Mouse (Mus musculus): ENCODE results near the gene Zdhhc19. TPM values are rescaled to one million over a fixed set of nuclear protein-coding genes. Genes with fewer than 3 reads are reported as not detected.

Gene Zdhhc19
- total and polyA plus RNA-seq, 2 experiments from 2014 or later = not detected

DNA sequence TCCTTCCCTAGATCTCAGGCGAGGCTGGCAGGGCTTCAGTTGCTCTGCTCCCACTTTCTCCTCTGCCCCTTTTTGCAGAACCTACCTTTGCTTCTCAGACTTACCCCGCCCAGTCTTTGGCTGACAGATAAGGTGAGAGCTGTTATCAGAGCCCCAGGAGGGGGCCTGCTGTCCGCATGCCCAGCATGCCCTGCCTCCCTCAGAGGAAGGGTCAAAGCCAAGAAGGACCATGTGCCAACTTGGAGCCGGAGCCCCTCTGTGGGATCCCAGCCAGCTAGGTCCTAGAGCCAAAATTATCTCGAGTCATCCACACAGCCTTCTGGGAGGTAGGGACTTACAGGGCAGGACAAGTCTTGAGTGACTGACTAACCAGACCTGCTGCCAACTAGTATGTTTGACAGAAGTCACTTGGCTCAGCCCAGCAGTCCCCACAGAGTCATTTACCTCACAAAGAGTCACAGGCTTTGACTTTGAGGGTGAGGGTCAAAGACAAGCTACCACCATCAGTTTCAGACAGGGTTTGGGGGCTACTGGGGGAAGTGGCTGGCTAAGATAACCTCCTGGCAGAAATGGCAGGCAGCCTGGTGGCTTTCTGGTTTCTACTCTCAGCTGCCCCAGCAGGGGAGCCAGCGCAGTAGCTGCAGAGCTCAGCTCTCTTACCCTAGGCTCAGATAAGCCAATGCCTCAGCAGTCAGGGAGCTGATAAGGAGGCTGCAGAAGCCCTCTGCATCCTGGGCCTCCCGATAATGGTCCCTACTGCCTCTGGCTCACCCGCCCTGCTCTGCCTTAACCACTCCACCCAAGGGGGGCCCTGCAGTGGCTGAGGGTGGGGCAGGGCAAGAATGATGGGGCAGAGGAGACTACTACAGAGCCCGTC is 13.2 kb downstream of the Zdhhc19 start:
- TF ChIP-seq CTCF (IDR thresholded peaks at IDR 0.05; ENCODE audit: low read depth) = no peak
- H3K4me1 ChIP-seq (ENCODE audit: insufficient read depth) = no peaks in the 10 kb centered on the region

DNA sequence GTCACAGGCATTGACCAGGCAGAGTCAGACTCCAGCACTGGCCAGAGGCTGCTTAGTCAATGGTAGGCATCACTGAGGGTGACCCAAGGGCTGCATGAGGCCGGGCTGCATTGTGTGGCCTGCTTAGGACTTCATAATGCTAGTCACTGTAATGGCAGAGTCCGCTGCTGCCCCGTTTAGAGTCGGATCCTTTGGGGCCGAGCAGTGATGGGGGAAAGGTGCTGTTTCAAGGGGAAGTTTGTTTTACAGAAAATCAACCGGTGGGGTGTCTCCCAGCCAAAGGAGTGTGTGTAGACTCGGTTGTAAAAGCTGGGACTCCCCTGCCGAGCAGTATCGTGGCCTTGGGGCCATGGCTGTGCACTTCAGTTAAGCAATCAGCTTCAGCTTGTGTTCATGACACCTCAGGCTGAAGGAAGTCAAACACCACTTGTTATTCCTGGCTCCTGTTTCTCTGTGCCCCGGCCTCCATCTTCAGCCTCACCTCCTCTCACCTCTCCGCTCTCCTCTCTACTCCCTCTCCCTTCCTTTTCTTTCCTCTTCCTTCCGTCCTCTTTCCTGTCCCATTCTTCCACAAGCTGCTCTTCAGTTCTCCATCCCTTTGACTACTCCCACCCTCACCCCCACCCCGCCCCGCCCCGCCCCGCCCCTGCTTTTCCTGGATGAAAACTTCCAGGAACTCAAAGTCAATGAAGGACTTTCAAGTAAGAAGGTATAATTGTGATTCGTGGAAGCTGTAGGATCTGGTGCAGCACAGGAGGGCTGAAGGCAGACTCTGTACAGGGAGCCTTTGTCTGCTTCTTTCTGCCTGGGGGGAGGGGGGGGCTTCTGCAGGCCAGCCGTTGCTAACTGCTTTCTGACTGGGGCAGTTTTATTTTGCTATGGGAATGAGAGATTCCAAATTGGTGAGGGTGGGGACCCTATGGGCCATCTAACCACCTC is 14.6 kb downstream of the Zdhhc19 start:
- no peak for ATAC-seq
- no peak for DNase-seq
- Histone ChIP-seq H3K4me2 (ENCODE audit: low read depth) (no peak overlapping the region), H3K4me1 (ENCODE audit: insufficient read depth) (peaks cover 3% of the 10 kb centered on the region; the same call in 1 of the 2 replicates), H3K27ac (ENCODE audit: low read depth, low read length) (no peak overlapping the region), H3K9me3 (ENCODE audit: low read length) (no peaks in the 10 kb centered on the region), H3K4me3 (ENCODE audit: low read depth, low read length) (no peak overlapping the region), H3K36me3 (ENCODE audit: insufficient read depth) (no peaks in the 10 kb centered on the region), H3K27me3 (ENCODE audit: insufficient read depth, low read length) (no peaks in the 10 kb centered on the region), H3K9ac (no peak overlapping the region)
- 65% methylated on average over 18 of the region's 18 CpGs for WGBS
- TF ChIP-seq CTCF (IDR thresholded peaks at IDR 0.05; ENCODE audit: low read depth) = no peak

More for the DNA sequence above, 13.2 kb downstream of the Zdhhc19 start:
- Histone ChIP-seq H3K4me3 (ENCODE audit: low read depth, low read length) (no peak overlapping the region), H3K4me2 (ENCODE audit: low read depth) (no peak overlapping the region), H3K9ac (no peak overlapping the region), H3K9me3 (ENCODE audit: low read length) (no peaks in the 10 kb centered on the region), H3K27me3 (ENCODE audit: insufficient read depth, low read length) (no peaks in the 10 kb centered on the region), H3K36me3 (ENCODE audit: insufficient read depth) (no peaks in the 10 kb centered on the region), H3K27ac (ENCODE audit: low read depth, low read length) (0 out of 2 replicates have a peak overlapping the region, but pooled peaks have one; percentile 15)
- WGBS = 55% methylated on average over 9 of the region's 9 CpGs
- no peak for DNase-seq
- ATAC-seq = peak; percentile 42; the same call in 1 of the 2 replicates

DNA sequence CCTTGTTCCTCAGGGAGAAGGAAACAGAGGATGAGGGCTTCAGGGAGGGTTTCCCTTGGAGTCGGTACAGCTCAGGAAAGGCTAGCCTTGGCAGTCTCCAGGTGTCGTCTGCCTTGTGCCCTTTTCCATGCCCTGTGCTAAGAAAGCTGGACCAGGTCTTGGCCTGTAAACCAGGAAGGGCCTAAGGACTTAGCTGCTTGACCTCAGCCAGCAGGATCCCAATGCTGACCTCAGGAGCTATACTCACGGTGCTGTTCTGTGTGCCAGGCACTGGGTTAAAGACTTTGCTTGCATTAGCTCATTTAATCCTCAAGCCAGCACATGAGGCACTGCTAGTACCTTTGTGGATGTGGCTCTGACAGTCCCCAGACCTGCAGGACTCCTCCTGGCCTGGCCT is 15.3 kb downstream of the Zdhhc19 start:
- no peak for ATAC-seq
- WGBS = 70% methylated on average over 3 of the region's 3 CpGs
- Histone ChIP-seq H3K4me2 (ENCODE audit: low read depth) (no peak overlapping the region), H3K36me3 (ENCODE audit: insufficient read depth) (no peaks in the 10 kb centered on the region), H3K27ac (ENCODE audit: low read depth, low read length) (no peak overlapping the region), H3K9ac (no peak overlapping the region), H3K4me1 (ENCODE audit: insufficient read depth) (peaks cover 5% of the 10 kb centered on the region; the same call in 1 of the 2 replicates), H3K27me3 (ENCODE audit: insufficient read depth, low read length) (no peaks in the 10 kb centered on the region), H3K9me3 (ENCODE audit: low read length) (no peaks in the 10 kb centered on the region), H3K4me3 (ENCODE audit: low read depth, low read length) (no peak overlapping the region)
- no peak for DNase-seq
- no peak for TF ChIP-seq CTCF (IDR thresholded peaks at IDR 0.05; ENCODE audit: low read depth)

DNA sequence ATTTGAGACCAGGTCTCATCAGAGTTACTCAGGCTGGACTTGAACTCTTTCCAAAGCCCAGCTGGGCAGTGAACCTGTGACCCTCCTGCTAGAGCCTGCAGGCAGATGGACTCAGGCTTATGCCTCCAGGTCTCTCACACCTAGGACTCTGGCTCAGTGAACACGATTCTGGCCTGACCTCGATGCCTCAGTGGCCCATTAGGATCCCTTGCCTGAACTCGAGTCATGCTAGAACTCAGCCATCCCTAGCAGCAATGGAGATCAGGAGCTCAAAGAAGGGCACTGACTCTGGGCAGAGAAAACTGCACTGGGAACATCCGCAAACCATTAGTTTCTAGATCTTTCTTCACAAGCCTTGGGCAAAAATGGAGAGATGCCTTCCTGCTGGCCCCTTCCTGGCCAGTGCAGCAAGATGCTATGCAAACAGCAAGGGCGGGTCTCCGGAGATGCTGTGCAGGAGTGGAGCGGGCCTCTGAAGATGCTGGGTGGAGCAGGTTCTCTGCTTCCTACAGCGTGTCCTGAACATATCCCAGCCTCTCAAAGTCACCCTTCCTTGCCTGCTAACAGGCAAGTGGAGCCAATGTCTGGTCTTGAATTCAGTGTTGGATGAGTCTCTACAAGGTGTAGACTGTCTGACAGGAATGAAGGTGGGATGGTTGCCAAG is 15.9 kb downstream of the Zdhhc19 start:
- ATAC-seq = no peak
- TF ChIP-seq CTCF (IDR thresholded peaks at IDR 0.05; ENCODE audit: low read depth) = no peak
- 91% methylated on average over 8 of the region's 8 CpGs for WGBS

DNA sequence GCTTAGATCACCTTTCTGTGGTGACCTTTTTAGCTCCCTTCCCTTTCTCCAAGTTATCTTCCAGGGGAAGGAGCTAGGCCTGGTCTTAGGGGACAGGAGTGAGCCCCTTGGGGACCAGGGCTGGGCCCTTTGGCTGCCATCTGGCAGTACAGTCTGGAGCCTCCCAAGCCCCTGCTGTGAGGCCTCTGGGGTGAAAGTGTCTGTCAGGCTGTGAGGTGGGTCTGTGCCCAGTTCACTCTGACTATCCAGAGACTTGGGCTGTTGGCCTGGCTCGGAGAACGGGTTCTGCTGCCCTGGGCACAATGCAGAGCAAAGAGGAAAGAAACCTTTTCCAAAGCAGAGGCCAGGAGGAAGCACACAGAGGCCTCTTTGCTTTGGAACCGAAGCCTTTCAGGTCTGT is 16.9 kb downstream of the Zdhhc19 start:
- WGBS = 76% methylated on average over 3 of the region's 3 CpGs
- H3K36me3 ChIP-seq (ENCODE audit: insufficient read depth) = no peaks in the 10 kb centered on the region
- no peak overlapping the region for H3K4me2 ChIP-seq (ENCODE audit: low read depth)
- H3K4me3 ChIP-seq (ENCODE audit: low read depth, low read length) = no peak overlapping the region
- TF ChIP-seq CTCF (IDR thresholded peaks at IDR 0.05; ENCODE audit: low read depth) = no peak
- ATAC-seq (no peak), DNase-seq (no peak)
- no peak overlapping the region for H3K9ac ChIP-seq
- H3K27ac ChIP-seq (ENCODE audit: low read depth, low read length) = peak overlapping the region; percentile 40; the same call in 1 of the 2 replicates
- no peaks in the 10 kb centered on the region for H3K27me3 ChIP-seq (ENCODE audit: insufficient read depth, low read length)
- H3K4me1 ChIP-seq (ENCODE audit: insufficient read depth) = peaks cover 5% of the 10 kb centered on the region; the same call in 1 of the 2 replicates
- no peaks in the 10 kb centered on the region for H3K9me3 ChIP-seq (ENCODE audit: low read length)

More for the DNA sequence above, 15.9 kb downstream of the Zdhhc19 start:
- Histone ChIP-seq H3K4me1 (ENCODE audit: insufficient read depth) (peaks cover 5% of the 10 kb centered on the region; the same call in 1 of the 2 replicates), H3K36me3 (ENCODE audit: insufficient read depth) (no peaks in the 10 kb centered on the region), H3K27ac (ENCODE audit: low read depth, low read length) (no peak overlapping the region), H3K4me2 (ENCODE audit: low read depth) (no peak overlapping the region), H3K9ac (no peak overlapping the region), H3K4me3 (ENCODE audit: low read depth, low read length) (no peak overlapping the region), H3K27me3 (ENCODE audit: insufficient read depth, low read length) (no peaks in the 10 kb centered on the region), H3K9me3 (ENCODE audit: low read length) (no peaks in the 10 kb centered on the region)
- no peak for DNase-seq

DNA sequence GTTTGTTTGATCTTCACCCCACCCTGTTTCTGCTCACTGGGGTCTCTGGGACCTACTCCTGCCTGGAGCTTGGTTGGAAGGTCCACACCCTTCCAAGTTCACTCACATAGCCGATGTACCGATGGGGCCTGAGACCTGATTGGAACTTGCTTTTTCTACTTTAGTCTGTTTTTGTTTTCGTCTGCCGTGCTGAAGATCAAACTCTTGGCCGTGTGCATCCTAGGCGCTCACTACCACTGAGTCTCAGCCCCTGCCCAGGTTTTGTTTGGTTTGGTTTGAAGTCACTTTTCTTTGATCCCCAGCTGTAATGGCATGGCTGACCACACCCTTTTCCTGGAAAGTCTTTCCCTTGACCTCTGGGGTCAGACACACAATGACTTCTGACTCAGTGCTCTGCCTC is 17.3 kb downstream of the Zdhhc19 start:
- no peak overlapping the region for H3K4me2 ChIP-seq (ENCODE audit: low read depth)
- TF ChIP-seq CTCF (IDR thresholded peaks at IDR 0.05; ENCODE audit: low read depth) = no peak
- peaks cover 5% of the 10 kb centered on the region; the same call in 1 of the 2 replicates for H3K4me1 ChIP-seq (ENCODE audit: insufficient read depth)
- 84% methylated on average over 6 of the region's 6 CpGs for WGBS
- ATAC-seq = no peak
- no peaks in the 10 kb centered on the region for H3K9me3 ChIP-seq (ENCODE audit: low read length)
- H3K27me3 ChIP-seq (ENCODE audit: insufficient read depth, low read length) = no peaks in the 10 kb centered on the region
- no peaks in the 10 kb centered on the region for H3K36me3 ChIP-seq (ENCODE audit: insufficient read depth)
- no peak overlapping the region for H3K9ac ChIP-seq
- 0 out of 2 replicates have a peak overlapping the region, but pooled peaks have one; percentile 40 for H3K27ac ChIP-seq (ENCODE audit: low read depth, low read length)
- no peak for DNase-seq
- no peak overlapping the region for H3K4me3 ChIP-seq (ENCODE audit: low read depth, low read length)
